Mouse (Mus musculus) telencephalon, adult 2 months (tissue): ENCODE measurements around the gene Fam19a2.

Experiments
- DNase-seq: peaks from one replicate; pipeline ENCODE4 v3.0.0-alpha.2; 2011; ENCODE audit warnings: low read depth, low spot score

Fam19a2 gene

GRCm38 (mm10) chr10:123721952-123722460 lies 458.2 kb downstream of the Fam19a2 start:
- no peak for DNase-seq

DNA sequence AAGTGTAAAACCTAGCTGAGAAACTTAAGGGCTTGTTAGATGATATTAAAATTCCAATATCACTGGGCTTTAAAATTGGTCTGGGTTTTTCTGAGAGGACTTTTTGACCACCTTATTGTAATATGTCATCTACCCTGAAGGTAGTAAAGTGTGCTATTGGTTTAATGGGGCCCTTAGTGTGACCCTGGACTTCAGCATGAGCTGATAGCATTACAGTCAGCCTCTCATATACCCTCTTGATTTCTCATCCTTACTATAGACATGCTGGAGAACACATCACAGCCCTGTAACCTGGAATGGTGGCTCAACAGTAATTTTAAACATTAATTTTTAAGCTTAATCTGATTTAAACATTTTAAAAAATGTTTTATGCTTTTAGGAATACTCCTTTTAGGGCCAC lies 459.8 kb downstream of the Fam19a2 start:
- no peak for DNase-seq

DNA sequence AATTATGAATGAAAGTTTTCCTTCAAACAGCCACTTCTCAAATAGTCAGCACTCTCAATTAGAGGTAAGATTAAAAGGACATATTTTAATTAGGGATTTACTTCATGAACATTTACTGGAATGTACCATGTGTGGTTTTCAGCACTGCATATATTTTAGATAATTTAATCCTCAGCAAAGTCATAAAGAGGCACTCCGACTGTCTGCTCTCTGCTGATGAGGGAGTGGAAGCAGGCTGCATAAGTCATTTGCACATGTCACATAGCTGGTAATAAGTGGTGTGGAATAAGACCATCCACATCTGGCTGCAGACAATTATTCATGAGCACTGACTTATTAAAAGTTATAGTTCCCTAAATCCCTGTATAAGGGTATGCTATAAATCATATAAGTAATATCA lies 484.5 kb downstream of the Fam19a2 start:
- no peak for DNase-seq

DNA sequence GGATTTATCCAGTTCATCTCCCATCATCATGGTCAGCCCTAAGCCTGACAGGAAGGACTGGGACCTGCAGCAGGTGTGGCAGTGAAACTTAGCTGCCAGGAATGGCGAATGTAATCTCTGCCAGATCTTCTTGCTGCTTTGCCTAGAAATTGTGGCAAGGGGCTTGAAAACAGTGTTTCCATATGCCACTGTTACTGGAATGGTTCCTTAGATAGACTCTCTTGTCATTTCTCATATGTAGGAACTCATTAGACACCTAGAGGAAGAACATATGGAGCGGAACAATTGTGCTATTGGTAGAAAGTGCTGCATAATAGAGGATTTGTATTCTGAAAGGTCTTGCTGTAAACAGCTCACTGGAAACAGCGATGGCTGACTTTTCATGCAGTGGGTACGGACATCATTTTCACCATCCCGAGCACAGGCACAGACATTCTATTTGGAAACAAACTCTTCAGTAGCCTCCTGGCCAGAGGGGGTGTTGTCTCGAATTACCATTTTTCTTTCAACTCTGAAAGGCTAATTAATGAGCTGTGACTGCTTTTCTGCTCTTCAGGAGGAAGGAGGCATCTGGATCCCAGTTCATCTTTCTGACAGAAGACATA lies 488.0 kb downstream of the Fam19a2 start:
- DNase-seq = no peak

GRCm38 (mm10) chr10:123752755-123753154 lies 489.0 kb downstream of the Fam19a2 start:
- no peak for DNase-seq

DNA sequence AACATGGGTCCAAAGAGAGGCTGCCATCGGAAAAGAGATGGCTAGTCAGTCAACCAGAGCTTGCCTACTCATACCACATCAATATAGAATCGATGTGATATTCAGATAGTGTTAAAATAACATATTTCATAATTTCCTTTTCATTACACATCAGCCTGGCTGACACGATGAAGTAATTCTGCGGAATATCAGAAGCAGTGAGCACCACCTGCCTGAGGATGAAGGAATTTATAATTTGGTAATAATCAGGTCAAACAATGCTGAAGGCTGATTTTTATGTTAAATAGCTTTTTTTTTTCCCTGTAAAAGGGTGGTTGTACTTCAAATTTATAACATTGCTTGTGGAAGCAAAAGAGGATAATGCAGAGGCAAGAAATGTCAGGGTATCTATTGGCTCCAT lies 490.2 kb downstream of the Fam19a2 start:
- DNase-seq = no peak

DNA sequence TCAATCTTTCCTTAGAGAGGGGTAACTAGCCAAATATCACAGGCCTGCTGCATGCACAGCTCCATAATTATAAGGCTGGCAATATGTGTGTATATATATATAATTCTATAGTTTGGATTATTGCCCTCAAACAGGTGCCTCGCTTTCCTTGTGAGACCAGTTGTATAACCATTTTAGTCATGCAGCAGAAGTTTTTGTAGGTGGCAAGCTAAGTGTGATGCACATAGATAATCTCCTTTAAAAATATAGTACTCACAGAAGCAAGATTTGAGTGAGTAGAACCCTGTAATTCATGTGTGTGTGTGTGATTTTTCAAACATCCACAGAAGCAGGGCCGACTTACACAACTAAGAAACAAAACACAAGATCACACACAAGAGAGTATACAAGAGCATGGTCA lies 525.6 kb downstream of the Fam19a2 start:
- DNase-seq = peak; percentile 38
